Mouse (Mus musculus): ENCODE results near the gene Cmklr1.

The Cmklr1 gene

GRCm38 (mm10) chr5:113583424-113584162, 66.6 kb downstream of the Cmklr1 start:
- no peak for DNase-seq

- no peak for DNase-seq
Measured at GRCm38 (mm10) chr5:113580801-113581200, 69.4 kb downstream of the Cmklr1 start.

- peak; percentile 43 for DNase-seq
Measured at GRCm38 (mm10) chr5:113580248-113580647, 70.0 kb downstream of the Cmklr1 start.

- DNase-seq: no peak
Measured at GRCm38 (mm10) chr5:113579128-113579527, 71.1 kb downstream of the Cmklr1 start.

- DNase-seq: no peak
Measured at GRCm38 (mm10) chr5:113578428-113578827, 71.8 kb downstream of the Cmklr1 start.

- DNase-seq: no peak
Measured at GRCm38 (mm10) chr5:113577555-113577954, 72.7 kb downstream of the Cmklr1 start.

GRCm38 (mm10) chr5:113570056-113570717, 80.0 kb downstream of the Cmklr1 start:
- DNase-seq: no peak

GRCm38 (mm10) chr5:113565858-113566257, 84.4 kb downstream of the Cmklr1 start:
- DNase-seq: no peak

GRCm38 (mm10) chr5:113565101-113565854, 84.9 kb downstream of the Cmklr1 start:
- DNase-seq: no peak

- DNase-seq: peak; percentile 37
Measured at GRCm38 (mm10) chr5:113564463-113564862, 85.8 kb downstream of the Cmklr1 start.

Measured in thymus, postnatal 4 days (tissue).